ENCODE assay signal across 8 mouse cellular contexts in the genomic region with DNA sequence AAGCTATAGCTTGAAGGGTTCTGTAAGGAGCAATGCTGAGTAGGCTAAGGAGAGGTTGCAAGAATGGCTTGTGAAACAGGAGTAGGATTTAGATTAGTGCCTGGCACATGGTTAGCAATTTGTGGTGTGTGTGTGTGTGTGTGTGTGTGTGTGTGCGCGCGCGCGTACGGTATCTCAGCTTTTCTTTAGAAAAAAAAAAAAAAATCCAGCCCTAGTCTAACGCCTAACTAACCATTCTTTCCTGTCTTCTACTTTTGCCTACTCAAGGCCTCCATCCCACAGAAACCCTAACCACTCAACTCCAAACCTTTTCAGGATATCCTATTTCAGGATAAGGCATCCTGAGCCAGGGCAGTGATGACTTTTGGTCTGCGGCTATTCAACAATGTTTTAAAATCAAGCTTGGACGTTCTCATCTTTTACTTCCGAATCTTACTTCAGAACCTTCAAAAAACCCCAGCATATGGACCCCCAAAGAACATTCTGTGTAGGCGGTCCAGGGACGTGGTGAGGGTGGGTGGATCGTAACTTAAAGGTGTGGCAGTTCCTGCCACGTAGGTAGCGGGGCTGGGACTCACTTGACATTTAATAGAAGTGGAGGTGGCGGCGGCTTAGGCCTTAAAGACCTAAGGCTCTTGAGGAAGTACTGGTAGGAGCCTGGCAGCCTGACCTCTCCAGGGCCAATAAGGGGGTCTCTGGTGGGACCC. TPM values are rescaled to one million over a fixed set of nuclear protein-coding genes. Genes with fewer than 3 reads are reported as not detected.
DNase-seq lines count a peak whose midpoint lies in the region; ATAC-seq and TF ChIP-seq lines count a peak whose summit lies in the region.

No protein-coding gene starts in this region.

- H3K4me3 ChIP-seq in megakaryocyte, embryonic 14.5 days (replicated peaks), result peak overlapping the region; percentile 95
- H3K4me3 ChIP-seq in embryonic facial prominence, embryonic 14.5 days (ENCODE audit: low read depth, low read length), result peak overlapping the region; percentile 94
- peak overlapping the region; percentile 88 for H3K4me3 ChIP-seq in intestine, postnatal 0 days (ENCODE audit: low read depth, low read length)
- peak overlapping the region; percentile 90 for H3K4me3 ChIP-seq in olfactory bulb, adult 2 months (ENCODE audit: insufficient read depth, low read depth, low read length)

- H3K9me3 ChIP-seq in megakaryocyte, embryonic 14.5 days, result no peaks in the 10 kb centered on the region
- no peaks in the 10 kb centered on the region for H3K9me3 ChIP-seq in embryonic facial prominence, embryonic 14.5 days (ENCODE audit: control insufficient read depth, low read length)
- H3K9me3 ChIP-seq in intestine, postnatal 0 days (ENCODE audit: control insufficient read depth), result no peaks in the 10 kb centered on the region

- no peak for TF ChIP-seq POLR2A in olfactory bulb, adult 2 months (IDR thresholded peaks at IDR 0.05; ENCODE audit: insufficient read depth, low read depth, low read length)

- 36% methylated on average over 17 of the region's 17 CpGs for WGBS in embryonic facial prominence, embryonic 14.5 days
- WGBS in intestine, postnatal 0 days, result 34% methylated on average over 17 of the region's 17 CpGs
- 30% methylated on average over 17 of the region's 17 CpGs for WGBS in olfactory bulb, adult 2 months

- peak overlapping the region; percentile 61 for H3K4me2 ChIP-seq in embryonic facial prominence, embryonic 14.5 days (ENCODE audit: low read depth, low read length)
- H3K4me2 ChIP-seq in intestine, postnatal 0 days (replicated peaks; ENCODE audit: low read depth), result peak overlapping the region; percentile 76

- ATAC-seq in megakaryocyte, adult 5-6 weeks (ENCODE audit: poor library complexity, severe bottlenecking), result no peak; the same call in 1 of the 2 replicates
- ATAC-seq in embryonic facial prominence, embryonic 14.5 days (ENCODE audit: low read depth), result no peak; the same call in 1 of the 2 replicates
- peak; percentile 64 for ATAC-seq in intestine, postnatal 0 days

- TF ChIP-seq CTCF in intestine, postnatal 0 days (IDR thresholded peaks at IDR 0.05; ENCODE audit: low read depth), result no peak
- no peak for TF ChIP-seq CTCF in olfactory bulb, adult 2 months (IDR thresholded peaks at IDR 0.05; ENCODE audit: insufficient read depth, low read depth, low read length)

- peak overlapping the region; percentile 97 for H3K27ac ChIP-seq in embryonic facial prominence, embryonic 14.5 days (replicated peaks; ENCODE audit: low read depth, low read length)
- peak overlapping the region; percentile 96 for H3K27ac ChIP-seq in intestine, postnatal 0 days (ENCODE audit: low read depth, low read length)
- no peak overlapping the region for H3K27ac ChIP-seq in olfactory bulb, adult 2 months (ENCODE audit: insufficient read depth, low read depth, low read length)

- H3K36me3 ChIP-seq in megakaryocyte, embryonic 14.5 days (replicated peaks; ENCODE audit: low read length), result peaks cover 21% of the 10 kb centered on the region
- peaks cover 7% of the 10 kb centered on the region; the same call in 1 of the 2 replicates for H3K36me3 ChIP-seq in embryonic facial prominence, embryonic 14.5 days (ENCODE audit: control insufficient read depth, insufficient read depth, low read length)
- H3K36me3 ChIP-seq in intestine, postnatal 0 days (ENCODE audit: control insufficient read depth, insufficient read depth), result peaks cover 3% of the 10 kb centered on the region; the same call in 1 of the 2 replicates

- H3K4me1 ChIP-seq in megakaryocyte, embryonic 14.5 days, result peaks cover 47% of the 10 kb centered on the region
- peaks cover 27% of the 10 kb centered on the region for H3K4me1 ChIP-seq in embryonic facial prominence, embryonic 14.5 days (ENCODE audit: control insufficient read depth, insufficient read depth, low read length)
- 0 out of 2 replicates have a peak, but pooled peaks cover 4% of the 10 kb centered on the region for H3K4me1 ChIP-seq in intestine, postnatal 0 days (replicated peaks; ENCODE audit: control insufficient read depth, insufficient read depth, low read length)
- peaks cover 9% of the 10 kb centered on the region for H3K4me1 ChIP-seq in olfactory bulb, adult 2 months (ENCODE audit: control insufficient read depth, insufficient read depth, low read length)

- H3K27me3 ChIP-seq in megakaryocyte, embryonic 14.5 days (replicated peaks), result no peaks in the 10 kb centered on the region
- H3K27me3 ChIP-seq in embryonic facial prominence, embryonic 14.5 days (replicated peaks; ENCODE audit: control insufficient read depth, insufficient read depth, low read length), result no peaks in the 10 kb centered on the region
- H3K27me3 ChIP-seq in intestine, postnatal 0 days (replicated peaks; ENCODE audit: control insufficient read depth, insufficient read depth, low read length), result no peaks in the 10 kb centered on the region

- peak overlapping the region; percentile 95 for H3K9ac ChIP-seq in embryonic facial prominence, embryonic 14.5 days (ENCODE audit: low read depth, low read length)
- H3K9ac ChIP-seq in intestine, postnatal 0 days (ENCODE audit: low read depth, low read length), result peak overlapping the region; percentile 76

- DNase-seq in embryonic facial prominence, embryonic 14.5 days (ENCODE audit: low spot score), result no peak
- no peak for DNase-seq in frontal cortex, postnatal 25 days (ENCODE audit: low spot score in 2 of 2)
- no peak for DNase-seq in adrenal gland, adult (ENCODE audit: inconsistent age in 2 of 2, low spot score in 1 of 2)
- DNase-seq in adrenal gland, postnatal 4 days (ENCODE audit: low spot score in 2 of 2), result no peak

RNA-seq across cellular contexts. Expression of a gene that starts 0.5 kb away (rescaled TPM):
- polyA plus RNA-seq in megakaryocyte, embryonic 14.5 days (2012; ENCODE audit: insufficient read depth, low replicate concordance), result 98.6 and 161 TPM in 2 replicates
- 122 and 135 TPM in 2 replicates for total RNA-seq in megakaryocyte, adult 5-6 weeks (2015)
- 101 and 102 TPM in 2 replicates for total RNA-seq in megakaryocyte, adult 5-6 weeks (2017)
- 126 and 130 TPM in 2 replicates for polyA plus RNA-seq in embryonic facial prominence, embryonic 14.5 days (2014; fragmentation: Nextera tagmentation; extraction: Ambion mirVana)
- 75.1 and 75.9 TPM in 2 replicates for polyA plus RNA-seq in intestine, postnatal 0 days (2015; fragmentation: Nextera tagmentation; extraction: Ambion mirVana)
- not detected in 2 replicates for polyA plus RNA-seq in olfactory bulb, adult 2 months (2012; ENCODE audit: insufficient read depth, insufficient read length, low replicate concordance, missing spikeins)
- 10 to 100 TPM; 68.4 to 68.7 TPM for total RNA-seq in adrenal gland, postnatal 4 days (2021)

RNA-seq across cellular contexts. Expression of a gene that starts 43.1 kb away (rescaled TPM):
- polyA plus RNA-seq in megakaryocyte, embryonic 14.5 days (2012; ENCODE audit: insufficient read depth, low replicate concordance), result 53.2 and 96.0 TPM in 2 replicates
- total RNA-seq in megakaryocyte, adult 5-6 weeks (2015), result 83.1 and 104 TPM in 2 replicates
- 45.7 and 59.7 TPM in 2 replicates for total RNA-seq in megakaryocyte, adult 5-6 weeks (2017)
- polyA plus RNA-seq in embryonic facial prominence, embryonic 14.5 days (2014; fragmentation: Nextera tagmentation; extraction: Ambion mirVana), result 27.6 and 31.0 TPM in 2 replicates
- 41.5 and 44.1 TPM in 2 replicates for polyA plus RNA-seq in intestine, postnatal 0 days (2015; fragmentation: Nextera tagmentation; extraction: Ambion mirVana)
- polyA plus RNA-seq in olfactory bulb, adult 2 months (2012; ENCODE audit: insufficient read depth, insufficient read length, low replicate concordance, missing spikeins), result not detected in 2 replicates
- total RNA-seq in adrenal gland, postnatal 4 days (2021), result 10 to 100 TPM; 31.3 to 33.9 TPM

Comparison
In these comparisons a context has a peak if more than half of its experiments do, and no peak if none do; other contexts are left out.
1. RNA of a gene that starts 0.5 kb away (polyA plus RNA-seq): 126 to 130 TPM in embryonic facial prominence, embryonic 14.5 days, 98.6 to 161 TPM in megakaryocyte, embryonic 14.5 days and 75.1 to 75.9 TPM in intestine, postnatal 0 days; not detected in olfactory bulb, adult 2 months; every median in the first group is over 10 times any median in the second.
2. RNA of a gene that starts 43.1 kb away (polyA plus RNA-seq): 53.2 to 96.0 TPM in megakaryocyte, embryonic 14.5 days, 41.5 to 44.1 TPM in intestine, postnatal 0 days and 27.6 to 31.0 TPM in embryonic facial prominence, embryonic 14.5 days; not detected in olfactory bulb, adult 2 months; every median in the first group is over 10 times any median in the second.
3. Peak in every context shown above with its lines, with median percentiles within 50 percentile points of each other: H3K4me3 ChIP-seq.